In the genomic region with DNA sequence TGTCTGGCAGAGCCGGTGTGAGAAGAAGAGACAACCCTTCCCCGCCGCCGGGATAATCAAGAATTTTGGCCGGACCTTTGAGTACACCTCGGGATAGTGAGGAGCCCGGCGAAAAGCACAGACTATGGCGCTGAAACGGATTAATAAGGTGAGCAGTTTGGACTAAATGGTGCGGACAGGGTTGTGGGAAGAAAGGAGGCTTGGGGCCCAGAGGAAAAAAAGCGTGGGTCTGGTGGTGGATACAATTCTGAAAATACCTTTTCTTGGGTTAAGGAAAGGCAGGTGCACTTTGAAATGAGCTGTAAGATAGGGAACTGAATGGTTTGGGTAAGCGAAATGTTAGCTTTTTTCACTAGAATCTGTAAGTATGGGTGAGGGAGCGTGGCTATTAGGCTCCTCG, we compare ENCODE assay signal across 8 mouse cellular contexts. TPM values are rescaled to one million over a fixed set of nuclear protein-coding genes. Genes with fewer than 3 reads are reported as not detected.
DNase-seq lines count a peak whose midpoint lies in the region; ATAC-seq and TF ChIP-seq lines count a peak whose summit lies in the region.

No protein-coding gene starts in this region.

- H3K9ac ChIP-seq in kidney, postnatal 0 days (ENCODE audit: low read depth, low read length) = peak overlapping the region; percentile 99
- H3K9ac ChIP-seq in hindbrain, embryonic 15.5 days = peak overlapping the region; percentile 91
- peak overlapping the region; percentile 96 for H3K9ac ChIP-seq in midbrain, embryonic 16.5 days (ENCODE audit: low read depth, low read length)

- H3K4me2 ChIP-seq in kidney, postnatal 0 days (ENCODE audit: low read length) = peak overlapping the region; percentile 79
- H3K4me2 ChIP-seq in hindbrain, embryonic 15.5 days = peak overlapping the region; percentile 95
- H3K4me2 ChIP-seq in midbrain, embryonic 16.5 days (ENCODE audit: low read length) = peak overlapping the region; percentile 86

- no peaks in the 10 kb centered on the region for H3K9me3 ChIP-seq in kidney, postnatal 0 days (replicated peaks; ENCODE audit: low read length)
- no peaks in the 10 kb centered on the region for H3K9me3 ChIP-seq in hindbrain, embryonic 15.5 days
- no peaks in the 10 kb centered on the region for H3K9me3 ChIP-seq in midbrain, embryonic 16.5 days (replicated peaks; ENCODE audit: control insufficient read depth, low read length, poor library complexity, severe bottlenecking)

- no peaks in the 10 kb centered on the region for H3K27me3 ChIP-seq in kidney, postnatal 0 days (ENCODE audit: insufficient read depth, low read length)
- H3K27me3 ChIP-seq in hindbrain, embryonic 15.5 days = no peaks in the 10 kb centered on the region
- no peaks in the 10 kb centered on the region for H3K27me3 ChIP-seq in midbrain, embryonic 16.5 days (ENCODE audit: control insufficient read depth, insufficient read depth, low read depth, low read length)

- WGBS in kidney, postnatal 0 days = under 1% methylated on average over 15 of the region's 15 CpGs
- WGBS in hindbrain, embryonic 15.5 days = 3% methylated on average over 15 of the region's 15 CpGs
- WGBS in midbrain, embryonic 16.5 days = 3% methylated on average over 15 of the region's 15 CpGs

- TF ChIP-seq CTCF in kidney, postnatal 0 days (IDR thresholded peaks at IDR 0.05; ENCODE audit: low read depth) = no peak
- TF ChIP-seq CTCF in cortical plate, adult 2 months (IDR thresholded peaks at IDR 0.05; ENCODE audit: extremely low read depth, insufficient read depth, low read length) = no peak

- H3K4me3 ChIP-seq in kidney, postnatal 0 days (replicated peaks; ENCODE audit: low read depth, low read length) = peak overlapping the region; percentile 95
- H3K4me3 ChIP-seq in cortical plate, adult 2 months (ENCODE audit: insufficient read depth, low read length) = peak overlapping the region; percentile 89
- peak overlapping the region; percentile 84 for H3K4me3 ChIP-seq in hindbrain, embryonic 15.5 days
- peak overlapping the region; percentile 91 for H3K4me3 ChIP-seq in midbrain, embryonic 16.5 days (ENCODE audit: low read depth, low read length)

- TF ChIP-seq POLR2A in cortical plate, adult 2 months (IDR thresholded peaks at IDR 0.05; ENCODE audit: extremely low read depth, insufficient read depth, low read length) = no peak

- peak overlapping the region; percentile 100 for H3K27ac ChIP-seq in kidney, postnatal 0 days
- H3K27ac ChIP-seq in cortical plate, adult 2 months (ENCODE audit: insufficient read depth, low read length) = peak overlapping the region; percentile 100; the same call in 1 of the 2 replicates
- peak overlapping the region; percentile 100 for H3K27ac ChIP-seq in hindbrain, embryonic 15.5 days (replicated peaks)
- peak overlapping the region; percentile 98 for H3K27ac ChIP-seq in midbrain, embryonic 16.5 days (ENCODE audit: low read length)

- no peaks in the 10 kb centered on the region for H3K4me1 ChIP-seq in kidney, postnatal 0 days (replicated peaks; ENCODE audit: insufficient read depth, low read length)
- H3K4me1 ChIP-seq in cortical plate, adult 2 months (ENCODE audit: control insufficient read depth, insufficient read depth, low read length) = peaks cover 1% of the 10 kb centered on the region; the same call in 1 of the 2 replicates
- peaks cover 42% of the 10 kb centered on the region for H3K4me1 ChIP-seq in hindbrain, embryonic 15.5 days (replicated peaks)
- peaks cover 36% of the 10 kb centered on the region for H3K4me1 ChIP-seq in midbrain, embryonic 16.5 days (ENCODE audit: control insufficient read depth, insufficient read depth, low read length)

- H3K36me3 ChIP-seq in kidney, postnatal 0 days (ENCODE audit: insufficient read depth, low read length) = no peaks in the 10 kb centered on the region
- no peaks in the 10 kb centered on the region for H3K36me3 ChIP-seq in hindbrain, embryonic 15.5 days
- H3K36me3 ChIP-seq in midbrain, embryonic 16.5 days (ENCODE audit: control insufficient read depth, insufficient read depth, low read length) = no peaks in the 10 kb centered on the region; the same call in 1 of the 2 replicates

- no peak for DNase-seq in kidney, postnatal 0 days (ENCODE audit: low spot score)
- no peak for DNase-seq in kidney, adult 9 months
- no peak for DNase-seq in adrenal gland, postnatal 10 days
- DNase-seq in left cerebral cortex, adult 18-20 months (ENCODE audit: low spot score in 2 of 2) = no peak
- no peak for DNase-seq in thymus, adult 18-20 months

- no peak for ATAC-seq in kidney, postnatal 0 days (replicated peaks; ENCODE audit: low FRiP score, low read depth)
- ATAC-seq in hindbrain, embryonic 15.5 days (ENCODE audit: low FRiP score, low read depth) = no peak
- no peak for ATAC-seq in midbrain, embryonic 16.5 days

RNA-seq across cellular contexts. Expression of gene Ube2d3, which starts 1.7 kb away (rescaled TPM):
- 509 and 531 TPM in 2 replicates for polyA plus RNA-seq in kidney, postnatal 0 days (2015; fragmentation: Nextera tagmentation; extraction: Ambion mirVana)
- 149 and 157 TPM in 2 replicates for polyA plus RNA-seq in cortical plate, adult 2 months (2012; rRNA removed)
- 344 and 347 TPM in 2 replicates for polyA plus RNA-seq in hindbrain, embryonic 15.5 days (2015; fragmentation: Nextera tagmentation; extraction: Ambion mirVana)
- polyA plus RNA-seq in midbrain, embryonic 16.5 days (2015; fragmentation: Nextera tagmentation; extraction: Ambion mirVana) = 336 and 353 TPM in 2 replicates
- 100 to 1,000 TPM; 350 to 358 TPM for total RNA-seq in adrenal gland, postnatal 10 days (2021)
- 100 to 1,000 TPM; 238 to 245 TPM for total RNA-seq in left cerebral cortex, adult 18-20 months (2021)

RNA-seq across cellular contexts. Expression of gene Cisd2, which starts 15.9 kb away (rescaled TPM):
- polyA plus RNA-seq in kidney, postnatal 0 days (2015; fragmentation: Nextera tagmentation; extraction: Ambion mirVana) = 57.8 and 65.2 TPM in 2 replicates
- 46.9 and 47.5 TPM in 2 replicates for polyA plus RNA-seq in cortical plate, adult 2 months (2012; rRNA removed)
- polyA plus RNA-seq in hindbrain, embryonic 15.5 days (2015; fragmentation: Nextera tagmentation; extraction: Ambion mirVana) = 64.6 and 66.8 TPM in 2 replicates
- polyA plus RNA-seq in midbrain, embryonic 16.5 days (2015; fragmentation: Nextera tagmentation; extraction: Ambion mirVana) = 68.8 and 74.3 TPM in 2 replicates
- 10 to 100 TPM; 27.0 to 30.2 TPM for total RNA-seq in adrenal gland, postnatal 10 days (2021)
- total RNA-seq in left cerebral cortex, adult 18-20 months (2021) = 10 to 100 TPM; 34.6 to 36.0 TPM

RNA-seq across cellular contexts. Expression of gene Manba, which starts 45.8 kb away (rescaled TPM):
- polyA plus RNA-seq in kidney, postnatal 0 days (2015; fragmentation: Nextera tagmentation; extraction: Ambion mirVana) = 37.8 and 41.8 TPM in 2 replicates
- polyA plus RNA-seq in cortical plate, adult 2 months (2012; rRNA removed) = 4.9 and 5.5 TPM in 2 replicates
- polyA plus RNA-seq in hindbrain, embryonic 15.5 days (2015; fragmentation: Nextera tagmentation; extraction: Ambion mirVana) = 6.3 and 6.7 TPM in 2 replicates
- polyA plus RNA-seq in midbrain, embryonic 16.5 days (2015; fragmentation: Nextera tagmentation; extraction: Ambion mirVana) = 8.4 and 8.6 TPM in 2 replicates
- 10 to 100 TPM; 12.9 to 18.6 TPM for total RNA-seq in adrenal gland, postnatal 10 days (2021)
- total RNA-seq in left cerebral cortex, adult 18-20 months (2021) = 10 to 100 TPM in 1 of 2 experiments, 1 to 10 TPM in 1; 9.1 to 10.1 TPM
